Mouse (Mus musculus) heart, postnatal 0 days (tissue): ENCODE measurements at regions not wholly inside any gene's neighbourhood (a gene's known extent, or its start where the extent isn't known, plus 50 kb on each side); places are given as distances from the start of the nearest gene placed in this dataset.

Source experiments
- CTCF ChIP-seq: IDR thresholded peaks from 2 replicates; pipeline ENCODE4 v1.5.1; 2016; ENCODE audit warnings: antibody characterized with exemption, control low read depth, low read depth
- EP300 ChIP-seq: IDR thresholded peaks from 2 replicates; pipeline ENCODE4 v1.6.1; 2016; ENCODE audit warnings: antibody characterized with exemption, low read depth

DNA sequence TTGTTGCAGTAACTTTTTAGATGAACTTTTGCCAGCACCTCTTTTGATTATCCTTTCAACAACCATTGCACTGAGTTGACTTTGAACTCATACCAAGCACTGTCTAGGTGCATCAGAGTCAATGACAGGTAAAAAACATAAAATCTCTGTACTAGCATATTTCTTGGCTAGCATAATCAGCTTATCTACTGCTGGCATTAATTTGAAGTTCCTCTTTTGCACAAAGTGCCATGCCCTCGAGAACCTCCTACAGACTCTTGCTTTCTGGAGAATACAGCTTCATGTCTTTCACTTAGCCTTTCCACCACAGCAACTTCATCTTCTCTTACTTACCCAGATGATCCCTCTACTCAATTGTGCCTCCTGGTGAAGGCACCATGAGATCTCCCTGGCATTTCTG lies 85.3 kb upstream of the Il6 start:
- TF ChIP-seq CTCF (no peak), EP300 (no peak)
